Mouse (Mus musculus) urinary bladder, adult 2 months (tissue): ENCODE results near the gene Zdhhc7. TPM values are rescaled to one million over a fixed set of nuclear protein-coding genes. Genes with fewer than 3 reads are reported as not detected.

Source experiments
- DNase-seq: peaks from one replicate; pipeline ENCODE4 v3.0.0; 2022; ENCODE audit warnings: low spot score
- polyA plus RNA-seq: library from polyadenylated mRNA; depleted of rRNA; stranded (reverse); fragments of >200 nt; gene quantifications from 2 replicates; pipeline ENCODE4 v1.2.3, GENCODE M21; 2012; rRNA removed

The Zdhhc7 gene
- 35.9 and 38.7 TPM in 2 replicates for polyA plus RNA-seq

GRCm38 (mm10) chr8:120101068-120101972 is at the start of gene Zdhhc7:
Zdhhc7 (minus strand) TSS chr8:120101482.
- peak; percentile 83 for DNase-seq

- no peak for DNase-seq
Observed at GRCm38 (mm10) chr8:120150028-120150427, 48.7 kb upstream of the Zdhhc7 start.

- DNase-seq = no peak
Observed at GRCm38 (mm10) chr8:120146051-120146450, 44.8 kb upstream of the Zdhhc7 start.

- DNase-seq = no peak
Observed at GRCm38 (mm10) chr8:120144652-120145301, 43.5 kb upstream of the Zdhhc7 start.

- DNase-seq = no peak
Observed at GRCm38 (mm10) chr8:120143911-120144651, 42.8 kb upstream of the Zdhhc7 start.

GRCm38 (mm10) chr8:120140769-120141168 is 39.5 kb upstream of the Zdhhc7 start:
- DNase-seq = no peak

GRCm38 (mm10) chr8:120138958-120139357 is 37.7 kb upstream of the Zdhhc7 start:
- no peak for DNase-seq

- no peak for DNase-seq
Observed at GRCm38 (mm10) chr8:120136618-120137017, 35.3 kb upstream of the Zdhhc7 start.

- no peak for DNase-seq
Observed at GRCm38 (mm10) chr8:120135687-120136086, 34.4 kb upstream of the Zdhhc7 start.

GRCm38 (mm10) chr8:120133169-120133568 is 31.9 kb upstream of the Zdhhc7 start:
- no peak for DNase-seq

GRCm38 (mm10) chr8:120131158-120131557 is 29.9 kb upstream of the Zdhhc7 start:
- no peak for DNase-seq

- DNase-seq = no peak
Observed at GRCm38 (mm10) chr8:120129547-120129946, 28.3 kb upstream of the Zdhhc7 start.

GRCm38 (mm10) chr8:120126357-120127161 is 25.3 kb upstream of the Zdhhc7 start:
- DNase-seq = no peak

GRCm38 (mm10) chr8:120124836-120125389 is 23.6 kb upstream of the Zdhhc7 start:
- no peak for DNase-seq

GRCm38 (mm10) chr8:120124261-120124660 is 23.0 kb upstream of the Zdhhc7 start:
- no peak for DNase-seq

- DNase-seq = no peak
Observed at GRCm38 (mm10) chr8:120120951-120121350, 19.7 kb upstream of the Zdhhc7 start.

GRCm38 (mm10) chr8:120119931-120120330 is 18.6 kb upstream of the Zdhhc7 start:
- no peak for DNase-seq

GRCm38 (mm10) chr8:120119429-120119828 is 18.1 kb upstream of the Zdhhc7 start:
- no peak for DNase-seq

GRCm38 (mm10) chr8:120118847-120119246 is 17.6 kb upstream of the Zdhhc7 start:
- no peak for DNase-seq

- no peak for DNase-seq
Observed at GRCm38 (mm10) chr8:120118162-120118561, 16.9 kb upstream of the Zdhhc7 start.

GRCm38 (mm10) chr8:120116600-120116999 is 15.3 kb upstream of the Zdhhc7 start:
- no peak for DNase-seq
